Mouse (Mus musculus): Measurements from ENCODE around the gene Cacng3. TPM values are rescaled to one million over a fixed set of nuclear protein-coding genes. Genes with fewer than 3 reads are reported as not detected.

Cacng3 gene
- polyA plus RNA-seq, 2 experiments, result not detected

DNA sequence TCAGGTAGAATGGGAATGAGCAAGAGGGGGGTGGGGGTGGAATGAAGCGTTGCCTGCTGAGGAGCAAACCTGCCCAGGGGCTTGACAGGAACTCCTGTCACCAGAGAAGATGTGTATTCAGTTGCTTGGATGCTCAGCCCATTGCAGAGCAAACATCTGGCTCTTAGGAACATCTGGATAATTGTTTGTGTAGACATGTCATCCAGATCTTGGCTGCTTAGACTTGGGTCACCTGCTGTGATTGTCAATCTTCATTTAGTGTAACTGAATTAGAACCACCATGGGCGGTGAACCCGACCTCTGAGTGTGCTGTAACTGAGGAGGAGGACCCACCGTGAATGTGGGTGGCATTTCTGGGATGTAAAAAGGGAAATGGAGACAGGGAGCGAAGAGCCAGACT is 36.4 kb downstream of the Cacng3 start:
- DNase-seq (ENCODE audit: low read depth in 3 of 3, low spot score in 3 of 3), result no peak
- Histone ChIP-seq H3K9me3 (ENCODE audit: control insufficient read depth, low read length) (no peaks in the 10 kb centered on the region), H3K4me1 (replicated peaks; ENCODE audit: control insufficient read depth in 2 of 2, insufficient read depth in 2 of 2, low read length in 1 of 2) (no peaks in the 10 kb centered on the region), H3K4me3 (ENCODE audit: insufficient read depth in 1 of 2, low read depth in 2 of 2, low read length in 2 of 2) (no peak overlapping the region), H3K27ac (no peak overlapping the region), H3K27me3 (ENCODE audit: control insufficient read depth, insufficient read depth, low read length) (no peaks in the 10 kb centered on the region), H3K9ac (replicated peaks) (no peak overlapping the region), H3K36me3 (replicated peaks; ENCODE audit: control insufficient read depth, insufficient read depth, low read depth) (no peaks in the 10 kb centered on the region), H3K4me2 (ENCODE audit: low read depth) (no peak overlapping the region)
- no peak for TF ChIP-seq CTCF (IDR thresholded peaks at IDR 0.05; ENCODE audit: low read depth)
- no peak for TF ChIP-seq EP300 (IDR thresholded peaks at IDR 0.05; ENCODE audit: low read depth)
- WGBS (ENCODE audit: insufficient replicate concordance), result 46% methylated on average over 5 of the region's 5 CpGs
- ATAC-seq (ENCODE audit: insufficient read depth), result no peak

DNA sequence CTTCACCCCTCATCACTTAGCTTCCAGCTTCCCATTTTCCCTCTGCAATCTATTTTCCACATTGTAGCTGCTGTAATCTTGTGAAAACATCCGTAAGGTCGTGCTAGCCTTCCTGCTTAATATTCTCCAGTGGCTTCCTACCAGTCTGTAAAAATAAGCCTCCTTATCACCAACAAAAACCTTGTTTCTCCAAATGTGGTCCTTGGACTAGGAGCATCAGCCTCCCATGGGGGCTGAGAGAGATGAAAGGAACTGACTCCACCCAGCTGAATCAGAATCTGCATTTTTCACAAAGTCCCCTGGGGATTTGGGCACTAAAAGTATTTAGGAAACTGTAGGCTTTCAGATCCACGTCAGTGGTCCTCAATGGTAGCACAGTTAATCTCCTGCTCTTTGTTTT is 46.0 kb downstream of the Cacng3 start:
- no peak for TF ChIP-seq EP300 (IDR thresholded peaks at IDR 0.05; ENCODE audit: low read depth)
- TF ChIP-seq CTCF (IDR thresholded peaks at IDR 0.05; ENCODE audit: low read depth), result no peak
- ATAC-seq (ENCODE audit: insufficient read depth) (no peak), DNase-seq (ENCODE audit: low read depth in 3 of 3, low spot score in 3 of 3) (no peak)
- Histone ChIP-seq H3K27me3 (ENCODE audit: control insufficient read depth, insufficient read depth, low read length) (no peaks in the 10 kb centered on the region), H3K27ac (no peak overlapping the region), H3K9me3 (ENCODE audit: control insufficient read depth, low read length) (no peaks in the 10 kb centered on the region), H3K4me1 (replicated peaks; ENCODE audit: control insufficient read depth in 2 of 2, insufficient read depth in 2 of 2, low read length in 1 of 2) (no peaks in the 10 kb centered on the region), H3K9ac (replicated peaks) (no peak overlapping the region), H3K4me2 (ENCODE audit: low read depth) (no peak overlapping the region), H3K36me3 (replicated peaks; ENCODE audit: control insufficient read depth, insufficient read depth, low read depth) (no peaks in the 10 kb centered on the region), H3K4me3 (ENCODE audit: insufficient read depth in 1 of 2, low read depth in 2 of 2, low read length in 2 of 2) (no peak overlapping the region)
- WGBS (ENCODE audit: insufficient replicate concordance), result 17% methylated on average over 3 of the region's 3 CpGs

DNA sequence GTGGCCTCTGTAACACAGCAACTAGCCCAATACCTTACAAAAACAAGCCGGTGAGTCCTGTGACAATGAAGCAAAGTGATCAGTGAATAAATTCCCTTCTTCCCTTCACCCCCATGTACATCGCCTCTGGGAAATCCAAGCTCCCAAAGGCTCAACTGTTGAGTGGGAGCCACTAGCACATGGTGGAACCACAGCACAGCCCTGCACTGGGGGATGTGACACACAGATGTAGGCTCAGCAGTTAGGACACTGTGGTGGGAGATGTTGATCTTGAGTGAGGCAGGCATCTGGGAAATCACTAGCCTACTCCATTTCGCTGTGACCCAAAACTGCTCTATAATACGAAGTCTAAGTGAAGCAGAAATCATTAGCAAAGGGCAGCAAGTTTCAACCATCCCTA is 48.2 kb downstream of the Cacng3 start:
- no peak overlapping the region for H3K4me3 ChIP-seq (ENCODE audit: insufficient read depth in 1 of 2, low read depth in 2 of 2, low read length in 2 of 2)
- 70% methylated on average over 4 of the region's 4 CpGs for WGBS (ENCODE audit: insufficient replicate concordance)

DNA sequence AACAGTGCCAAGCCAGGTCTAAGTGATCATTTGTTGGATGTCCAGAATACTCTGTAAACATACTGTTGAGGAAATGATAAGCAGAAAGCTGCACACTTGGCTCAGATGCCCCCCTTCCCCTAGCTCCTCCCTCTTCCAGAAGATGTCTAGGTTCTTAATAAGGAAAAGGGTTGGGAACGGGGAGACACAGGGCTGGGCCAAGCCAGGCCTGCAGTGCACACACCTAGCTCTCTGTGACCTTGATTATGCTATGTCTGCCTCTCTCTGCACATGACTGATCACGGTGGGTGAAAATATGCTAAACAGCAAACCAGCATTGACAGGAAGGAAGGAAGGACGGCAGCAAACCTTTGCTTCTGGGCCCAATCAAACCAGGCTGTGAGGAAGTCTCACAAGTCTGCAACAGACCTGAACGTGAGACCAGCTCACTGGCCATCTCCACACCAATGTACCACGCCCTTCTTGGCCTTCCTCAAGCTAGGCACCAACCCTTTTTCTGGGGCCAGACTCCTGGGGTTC is 53.1 kb downstream of the Cacng3 start:
- Histone ChIP-seq H3K4me3 (ENCODE audit: insufficient read depth in 1 of 2, low read depth in 2 of 2, low read length in 2 of 2) (no peak overlapping the region), H3K27ac (no peak overlapping the region), H3K27me3 (ENCODE audit: control insufficient read depth, insufficient read depth, low read length) (no peaks in the 10 kb centered on the region), H3K4me2 (ENCODE audit: low read depth) (no peak overlapping the region), H3K9me3 (ENCODE audit: control insufficient read depth, low read length) (no peaks in the 10 kb centered on the region), H3K4me1 (replicated peaks; ENCODE audit: control insufficient read depth in 2 of 2, insufficient read depth in 2 of 2, low read length in 1 of 2) (no peaks in the 10 kb centered on the region; a peak in 1 of 4 replicates), H3K36me3 (replicated peaks; ENCODE audit: control insufficient read depth, insufficient read depth, low read depth) (no peaks in the 10 kb centered on the region), H3K9ac (replicated peaks) (no peak overlapping the region)
- no peak for TF ChIP-seq EP300 (IDR thresholded peaks at IDR 0.05; ENCODE audit: low read depth)
- no peak for TF ChIP-seq CTCF (IDR thresholded peaks at IDR 0.05; ENCODE audit: low read depth)
- 24% methylated on average over 5 of the region's 5 CpGs for WGBS (ENCODE audit: insufficient replicate concordance)
- DNase-seq (ENCODE audit: low read depth in 3 of 3, low spot score in 3 of 3), result no peak
- no peak for ATAC-seq (ENCODE audit: insufficient read depth)

More for the DNA sequence above, 48.2 kb downstream of the Cacng3 start:
- Histone ChIP-seq H3K4me1 (replicated peaks; ENCODE audit: control insufficient read depth in 2 of 2, insufficient read depth in 2 of 2, low read length in 1 of 2) (no peaks in the 10 kb centered on the region; a peak in 1 of 4 replicates), H3K9me3 (ENCODE audit: control insufficient read depth, low read length) (no peaks in the 10 kb centered on the region), H3K9ac (replicated peaks) (no peak overlapping the region), H3K27ac (no peak overlapping the region), H3K4me2 (ENCODE audit: low read depth) (no peak overlapping the region), H3K36me3 (replicated peaks; ENCODE audit: control insufficient read depth, insufficient read depth, low read depth) (no peaks in the 10 kb centered on the region), H3K27me3 (ENCODE audit: control insufficient read depth, insufficient read depth, low read length) (no peaks in the 10 kb centered on the region)
- DNase-seq (ENCODE audit: low read depth in 3 of 3, low spot score in 3 of 3) (no peak), ATAC-seq (ENCODE audit: insufficient read depth) (no peak)
- no peak for TF ChIP-seq EP300 (IDR thresholded peaks at IDR 0.05; ENCODE audit: low read depth)
- no peak for TF ChIP-seq CTCF (IDR thresholded peaks at IDR 0.05; ENCODE audit: low read depth)

DNA sequence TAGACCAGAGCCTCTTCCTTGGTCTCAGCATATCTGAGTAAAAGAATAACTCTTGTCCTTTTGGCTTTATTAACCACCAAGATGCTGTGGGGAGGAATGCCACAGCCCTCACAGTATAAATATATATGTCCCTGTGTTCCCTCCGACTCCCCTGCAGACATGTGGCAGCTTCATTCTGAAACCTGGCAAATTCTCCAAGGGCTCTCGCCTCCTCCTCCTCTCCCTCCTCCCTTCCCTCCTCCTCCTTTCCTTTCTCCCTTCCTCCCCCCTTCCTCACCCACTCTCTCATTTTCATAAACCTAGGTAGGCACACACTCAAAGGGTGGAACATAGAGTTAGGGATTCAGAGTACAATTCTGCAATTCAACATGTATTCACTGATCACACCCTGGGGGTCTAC is 56.1 kb downstream of the Cacng3 start:
- H3K9ac ChIP-seq (replicated peaks), result no peak overlapping the region
- WGBS (ENCODE audit: insufficient replicate concordance), result 58% methylated on average over 2 of the region's 2 CpGs
- no peaks in the 10 kb centered on the region for H3K9me3 ChIP-seq (ENCODE audit: control insufficient read depth, low read length)
- ATAC-seq (ENCODE audit: insufficient read depth) (no peak), DNase-seq (ENCODE audit: low read depth in 3 of 3, low spot score in 3 of 3) (no peak)
- H3K27ac ChIP-seq, result no peak overlapping the region
- H3K36me3 ChIP-seq (replicated peaks; ENCODE audit: control insufficient read depth, insufficient read depth, low read depth), result no peaks in the 10 kb centered on the region
- no peak for TF ChIP-seq EP300 (IDR thresholded peaks at IDR 0.05; ENCODE audit: low read depth)
- no peak for TF ChIP-seq CTCF (IDR thresholded peaks at IDR 0.05; ENCODE audit: low read depth)
- no peaks in the 10 kb centered on the region for H3K27me3 ChIP-seq (ENCODE audit: control insufficient read depth, insufficient read depth, low read length)
- no peak overlapping the region for H3K4me3 ChIP-seq (ENCODE audit: insufficient read depth in 1 of 2, low read depth in 2 of 2, low read length in 2 of 2)
- no peaks in the 10 kb centered on the region; a peak in 1 of 4 replicates for H3K4me1 ChIP-seq (replicated peaks; ENCODE audit: control insufficient read depth in 2 of 2, insufficient read depth in 2 of 2, low read length in 1 of 2)
- H3K4me2 ChIP-seq (ENCODE audit: low read depth), result no peak overlapping the region
